Mouse (Mus musculus): ENCODE measurements around the gene Aldoc.

Aldoc gene

DNA sequence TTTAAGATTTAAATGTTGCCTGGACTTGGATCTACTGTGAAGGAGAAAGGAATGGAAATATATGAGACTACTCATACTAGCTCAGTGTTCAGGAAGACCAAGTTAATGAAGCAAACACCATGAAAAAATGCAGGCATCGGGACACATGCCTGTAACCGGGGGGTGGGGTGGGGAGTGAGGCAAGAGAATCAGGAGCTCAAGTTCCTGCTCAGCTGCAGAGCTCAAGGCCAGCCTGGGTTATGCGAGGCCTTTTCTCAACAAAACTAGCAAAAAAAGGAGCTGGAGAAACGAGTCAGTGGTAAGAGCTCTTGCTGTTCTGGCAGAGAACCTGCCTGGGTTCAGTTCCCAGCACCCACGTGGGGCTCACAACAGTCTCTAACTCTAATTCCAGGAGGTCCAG is 11.2 kb downstream of the Aldoc start:
- no peak for DNase-seq

GRCm38 (mm10) chr11:78337040-78337439 is 14.3 kb downstream of the Aldoc start:
- DNase-seq: no peak

GRCm38 (mm10) chr11:78341702-78342101 is 18.9 kb downstream of the Aldoc start:
- DNase-seq: no peak

DNA sequence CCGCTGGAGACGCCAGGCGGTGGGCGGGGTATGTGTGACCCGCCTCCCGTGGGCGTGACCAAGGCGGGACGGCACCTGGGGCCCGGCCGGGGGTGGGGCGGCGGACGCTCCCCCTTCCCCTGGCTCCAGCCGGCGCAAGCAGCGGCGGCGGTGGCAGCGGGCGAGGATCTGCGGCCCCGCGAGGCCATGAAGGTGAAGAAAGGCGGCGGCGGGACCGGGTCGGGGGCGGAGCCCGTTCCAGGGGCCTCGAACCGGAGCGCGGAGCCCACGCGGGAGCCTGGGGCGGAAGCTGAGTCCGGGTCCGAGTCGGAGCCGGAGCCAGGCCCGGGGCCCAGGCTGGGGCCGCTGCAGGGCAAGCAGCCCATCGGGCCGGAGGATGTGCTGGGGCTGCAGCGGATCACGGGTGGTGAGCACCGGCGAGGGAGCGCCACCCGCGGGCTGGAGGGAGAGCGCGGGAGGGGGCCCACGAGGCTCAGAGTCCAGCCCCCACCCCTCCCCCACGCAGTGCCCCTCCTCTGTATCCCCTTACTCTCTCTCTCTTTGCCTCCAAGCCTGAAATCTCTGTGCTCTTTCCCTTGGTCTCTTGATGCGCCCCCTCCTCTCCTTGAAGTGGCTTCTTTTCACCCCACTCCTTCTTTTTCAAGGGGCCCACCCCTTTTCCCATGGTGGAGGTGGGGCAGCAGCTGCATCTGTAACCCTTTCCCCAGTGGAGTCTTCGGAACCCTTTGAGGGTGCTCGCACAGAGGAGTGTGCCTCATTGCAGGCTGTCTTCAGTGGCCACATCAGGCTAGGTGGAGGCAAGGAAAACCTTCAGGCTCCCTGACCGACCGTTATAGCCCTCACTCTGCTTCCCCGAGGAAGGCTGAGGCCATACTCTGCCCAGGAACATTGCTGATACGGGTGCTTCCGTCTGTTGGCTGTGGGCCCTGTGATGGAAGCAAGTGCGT is 20.9 kb downstream of the Aldoc start, which contains the start of gene Unc119:
TSS of gene Unc119 (plus strand) at position 102 of the 947 bp plus-strand sequence.
- DNase-seq: peak; percentile 79 to 82

DNA sequence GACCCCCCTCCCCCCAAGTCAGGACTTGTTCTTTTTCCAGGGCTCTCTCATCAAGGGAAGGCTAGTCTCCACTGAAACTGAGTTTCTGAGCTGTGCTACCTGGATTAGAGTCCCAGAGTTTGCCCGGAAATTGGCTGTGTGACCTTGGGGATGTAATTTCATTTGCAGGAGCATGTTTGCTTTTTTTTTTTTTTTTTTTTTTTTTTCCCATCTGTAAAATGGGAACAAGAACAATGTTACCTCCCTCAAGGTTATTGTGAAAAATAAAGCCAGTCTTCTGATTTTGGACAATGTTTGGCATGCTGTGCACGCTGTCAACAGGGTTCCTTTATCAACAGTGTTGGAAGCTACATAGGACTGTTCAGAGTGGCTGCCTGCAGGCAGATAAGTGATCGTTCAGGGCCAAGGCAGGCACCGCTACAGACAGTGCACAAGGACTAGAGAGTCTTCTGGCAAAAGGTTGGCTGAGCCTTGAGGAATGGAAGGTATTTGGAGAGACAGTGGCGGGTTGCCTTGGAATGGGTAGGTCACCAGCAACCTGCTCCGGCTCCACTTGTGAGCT is 21.6 kb downstream of the Aldoc start:
- DNase-seq: no peak

DNA sequence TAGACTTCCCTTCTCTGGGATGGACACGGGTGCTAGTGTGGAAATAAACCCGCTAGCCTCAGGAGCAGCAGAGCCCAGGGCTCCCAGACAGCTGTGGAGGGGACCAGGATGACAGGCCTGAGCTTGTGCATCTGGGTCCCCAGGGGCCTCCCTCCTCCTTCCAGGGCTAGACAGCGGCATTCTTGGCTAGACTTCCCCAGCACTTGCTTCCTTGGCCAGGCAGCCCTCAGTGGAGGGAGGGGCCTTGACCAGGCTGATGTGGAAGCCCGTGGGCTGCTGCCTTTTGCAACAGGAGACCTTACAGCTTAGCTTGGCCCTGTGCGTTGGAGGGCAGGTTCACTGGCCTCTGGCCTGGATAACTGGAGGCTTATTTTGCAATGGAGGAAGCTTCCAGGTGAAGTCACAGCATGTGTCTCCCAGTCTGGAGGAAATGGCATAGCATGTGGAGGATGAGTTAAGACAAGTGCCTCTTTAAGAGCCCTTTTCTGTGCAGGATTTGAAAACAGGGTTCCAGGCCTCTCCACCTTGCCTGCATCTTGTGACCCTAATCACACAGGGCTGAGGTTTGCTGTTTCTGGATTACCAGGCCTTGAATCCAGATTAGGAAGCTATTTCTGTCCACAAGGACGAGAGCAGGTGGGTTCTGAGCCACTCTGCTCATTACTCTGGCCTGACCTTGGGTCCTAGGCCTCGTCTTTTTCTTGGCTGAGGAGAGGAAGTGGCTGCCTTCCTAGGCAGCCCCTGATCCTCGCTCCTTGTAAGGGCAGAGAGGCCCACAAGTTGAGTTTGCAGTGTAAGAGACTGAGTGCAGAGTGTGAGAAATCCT is 22.3 kb downstream of the Aldoc start:
- peak; percentile 70 to 72 for DNase-seq

DNA sequence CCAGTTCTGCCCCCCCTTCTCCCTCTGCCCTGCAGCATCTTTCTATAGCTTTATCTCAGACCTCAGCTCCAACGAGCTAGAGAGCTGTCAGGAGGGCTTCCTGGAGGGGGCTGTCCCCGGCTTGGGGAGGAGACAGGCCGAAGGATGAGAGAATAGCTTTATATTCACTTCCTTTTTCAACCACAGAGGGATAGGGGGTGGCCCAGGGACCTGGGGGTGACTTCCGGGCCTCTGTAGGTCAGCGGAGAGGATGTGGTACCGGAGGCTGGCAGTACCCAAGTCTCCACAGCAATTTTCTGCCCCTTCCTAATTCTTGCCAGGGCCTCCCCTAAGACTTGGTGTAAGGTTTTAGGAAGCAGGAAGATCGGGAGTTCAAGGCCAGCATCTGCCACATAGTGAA is 23.0 kb downstream of the Aldoc start:
- DNase-seq: peak; percentile 56 to 61

DNA sequence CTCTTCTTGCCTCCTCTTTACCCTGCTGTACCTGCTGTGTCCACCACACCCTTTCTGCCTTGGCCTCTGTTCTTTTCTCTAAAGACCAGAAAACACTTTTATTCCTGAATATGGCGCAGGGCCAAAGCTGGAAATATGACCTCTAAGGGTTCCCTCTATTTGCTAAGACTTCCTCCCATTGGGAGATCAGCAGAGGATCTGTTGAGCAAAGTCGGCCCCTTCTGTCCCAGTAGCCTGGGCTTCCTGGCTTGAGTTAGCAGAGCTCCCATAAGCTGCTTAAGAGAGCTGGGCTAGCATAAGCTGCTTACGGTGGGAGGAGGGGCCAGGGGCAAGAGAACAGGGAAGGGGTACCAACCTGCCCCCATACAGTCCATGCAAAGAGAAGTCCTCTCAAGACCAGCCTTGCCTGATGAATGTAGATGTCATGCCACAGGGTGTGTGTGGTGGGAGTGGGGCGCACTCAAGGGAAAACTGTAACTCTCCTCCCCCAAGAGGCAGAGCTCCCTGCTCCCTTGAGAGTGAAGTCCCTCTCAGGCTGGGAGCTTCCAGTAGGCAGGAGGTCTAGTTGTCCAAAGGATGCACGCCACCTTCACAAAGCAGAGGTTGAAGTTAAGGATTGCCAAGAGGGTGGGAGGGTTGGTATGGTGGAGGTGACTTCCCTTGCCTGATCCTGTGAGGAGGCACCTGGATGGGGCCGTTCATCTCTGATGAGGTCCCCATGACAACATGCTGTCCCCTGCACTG is 23.7 kb downstream of the Aldoc start:
- DNase-seq: no peak

- peak; percentile 66 to 75 for DNase-seq
Observed at GRCm38 (mm10) chr11:78347070-78347754, 24.4 kb downstream of the Aldoc start.

DNA sequence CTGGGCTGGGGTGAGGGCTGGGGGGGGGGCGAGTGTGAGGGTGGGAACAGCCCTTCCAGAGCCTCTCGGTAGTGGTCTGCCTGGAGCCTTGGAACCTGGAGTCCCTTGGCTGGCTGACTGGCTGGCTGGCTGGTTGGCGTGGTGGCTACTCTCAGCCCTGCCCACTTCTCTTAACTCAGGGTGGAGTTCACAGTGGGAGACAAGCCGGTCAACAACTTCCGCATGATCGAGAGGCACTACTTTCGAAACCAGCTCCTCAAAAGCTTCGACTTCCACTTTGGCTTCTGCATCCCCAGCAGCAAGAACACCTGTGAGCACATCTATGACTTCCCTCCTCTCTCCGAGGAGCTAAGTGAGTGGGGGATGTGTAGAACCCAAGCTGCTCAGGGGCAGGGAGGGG is 25.1 kb downstream of the Aldoc start:
- DNase-seq: peak; percentile 84 to 87

DNA sequence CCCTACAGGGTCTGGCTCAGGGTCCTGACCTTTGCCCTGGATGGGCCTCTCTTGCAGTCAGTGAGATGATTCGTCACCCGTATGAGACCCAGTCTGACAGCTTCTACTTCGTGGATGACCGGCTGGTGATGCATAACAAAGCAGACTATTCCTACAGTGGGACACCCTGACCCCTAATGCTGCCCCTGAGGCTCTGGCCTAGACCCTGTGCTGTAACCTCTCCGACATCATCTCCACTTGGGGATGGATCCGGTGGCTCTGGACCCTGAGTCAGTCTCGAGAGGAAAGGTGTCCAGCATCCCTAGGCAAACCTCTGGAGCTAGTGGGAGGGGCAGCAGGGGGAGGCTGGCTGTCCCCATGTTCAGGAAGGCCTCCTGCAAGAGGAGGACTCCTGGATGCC is 25.7 kb downstream of the Aldoc start:
- DNase-seq: no peak

- peak in 1 of 2 experiments; percentile 54 for DNase-seq
Observed at GRCm38 (mm10) chr11:78349441-78350358, 26.9 kb downstream of the Aldoc start.

GRCm38 (mm10) chr11:78353081-78353480 is 30.3 kb downstream of the Aldoc start:
- no peak for DNase-seq

DNA sequence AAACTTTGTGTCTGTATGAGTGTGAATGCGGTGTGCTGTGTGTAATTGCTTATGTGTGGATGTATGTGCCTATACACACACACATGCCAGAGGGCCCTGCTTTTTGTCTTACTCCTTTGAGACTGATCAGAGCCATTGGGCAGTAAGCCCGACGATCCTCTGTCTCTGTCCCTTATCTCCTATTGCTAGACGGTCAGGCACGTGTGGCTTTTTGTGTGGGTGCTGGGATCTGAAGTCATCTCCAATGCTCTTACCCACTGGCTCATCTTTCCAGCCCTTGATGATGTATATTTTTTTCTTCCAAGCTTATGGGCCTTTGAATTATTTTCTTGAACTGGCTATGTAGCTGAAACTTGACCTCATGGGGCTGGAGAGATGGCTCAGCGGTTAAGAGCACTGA is 32.1 kb downstream of the Aldoc start:
- DNase-seq: no peak

DNA sequence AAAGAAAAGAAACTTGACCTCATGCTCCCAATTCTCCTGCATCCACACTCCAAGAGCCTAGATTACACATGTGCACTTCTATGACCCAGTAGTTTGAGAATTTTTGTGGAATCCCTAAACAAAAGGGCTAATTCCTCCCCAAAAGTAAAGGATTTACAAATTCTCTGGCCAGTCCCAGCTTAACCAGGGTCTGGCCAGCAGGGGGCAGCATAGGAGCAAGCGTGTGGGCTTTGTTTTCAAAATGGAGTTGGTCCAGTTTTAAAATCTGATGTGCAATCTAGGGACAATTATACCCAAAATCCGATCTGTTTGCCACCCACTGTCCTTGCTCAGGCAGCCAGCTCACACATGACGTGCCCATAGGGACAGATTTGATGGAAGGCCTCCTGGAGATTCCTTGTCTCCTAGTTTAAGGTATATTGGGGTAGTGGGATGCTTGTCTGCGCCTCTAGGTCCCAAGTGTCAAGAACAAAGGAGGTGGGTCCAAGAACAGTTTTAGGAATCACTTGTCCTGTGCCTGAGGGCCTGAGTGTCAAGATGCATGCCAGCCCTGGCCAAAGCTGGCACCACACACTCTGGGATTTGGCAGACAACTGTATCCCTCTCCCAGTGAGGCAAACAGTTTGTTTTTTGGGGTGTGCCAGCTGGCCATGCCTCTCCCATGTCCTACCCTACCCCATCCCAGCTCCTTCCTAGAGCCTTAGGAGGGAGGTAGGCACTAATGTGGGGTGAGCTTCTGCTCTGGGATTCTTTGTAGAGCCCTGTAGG is 32.9 kb downstream of the Aldoc start:
- peak in 1 of 2 experiments; percentile 55 for DNase-seq

GRCm38 (mm10) chr11:78358330-78359007 is 35.7 kb downstream of the Aldoc start:
- no peak for DNase-seq

DNA sequence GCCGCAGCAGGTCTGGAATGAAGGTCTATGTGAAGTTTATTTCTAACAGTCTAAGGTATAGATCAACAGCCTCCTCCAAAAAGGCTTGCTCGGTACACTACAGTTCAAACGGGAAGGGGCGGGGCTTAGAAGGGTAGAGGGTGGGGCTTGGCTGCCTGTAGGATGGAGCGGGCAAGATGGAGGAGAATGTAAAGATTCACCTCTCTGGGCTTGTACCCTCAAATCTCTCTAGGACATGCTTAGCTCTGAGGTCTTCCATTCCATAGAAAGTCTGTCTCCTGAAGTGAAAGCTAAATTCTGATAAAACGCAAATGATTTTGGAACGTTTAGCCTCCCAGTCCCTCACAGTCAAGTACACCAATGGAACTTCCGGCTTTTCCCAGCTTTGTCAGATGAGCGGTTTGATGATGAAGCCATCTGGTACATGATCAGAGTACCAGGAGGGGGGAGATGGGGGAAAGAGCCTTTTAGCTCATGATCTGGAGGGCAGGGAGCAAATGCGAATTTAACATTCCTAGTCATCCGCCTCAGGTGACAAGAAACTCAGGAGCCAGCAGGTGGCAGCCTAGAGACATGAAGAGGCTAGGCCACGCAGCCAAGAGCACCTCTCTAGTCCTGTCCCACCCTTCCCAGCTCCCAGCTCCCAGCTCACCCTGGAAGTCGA is 37.5 kb downstream of the Aldoc start:
- peak; percentile 80 to 83 for DNase-seq

DNA sequence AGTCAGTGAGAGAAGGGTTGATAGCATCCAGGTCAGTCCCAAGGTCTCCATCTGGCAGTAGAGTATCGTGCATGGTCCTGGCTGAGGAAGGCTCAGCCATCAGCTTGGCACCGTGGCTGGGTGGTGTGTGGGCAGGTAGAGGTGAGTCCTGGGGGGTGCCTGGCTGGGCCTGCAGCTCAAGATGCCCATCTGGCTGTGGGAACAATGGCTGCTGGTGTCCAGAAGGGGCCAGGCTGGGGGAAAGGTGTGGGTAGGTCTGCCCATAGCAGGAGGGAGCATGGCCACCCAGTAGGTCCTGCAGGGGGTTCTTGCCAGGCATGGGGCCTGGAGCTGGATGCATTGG is 38.0 kb downstream of the Aldoc start:
- no peak for DNase-seq
